Mouse (Mus musculus) inflammation-experienced regulatory T-cells, adult 6 months (primary cell): ENCODE measurements around the gene Trabd2b. TPM values are rescaled to one million over a fixed set of nuclear protein-coding genes. Genes with fewer than 3 reads are reported as not detected.

Experiments used
- ATAC-seq: one replicate; pipeline ENCODE4 v1.8.0; 2017
- polyA plus RNA-seq, 3 experiments: library from polyadenylated mRNA; unstranded; fragments of 100-300 nt; shearing (Covaris generic); gene quantifications; one replicate each; pipeline ENCODE4 v1.2.1; 2017

The Trabd2b gene
- polyA plus RNA-seq, 3 experiments from 2014 or later, result not detected

DNA sequence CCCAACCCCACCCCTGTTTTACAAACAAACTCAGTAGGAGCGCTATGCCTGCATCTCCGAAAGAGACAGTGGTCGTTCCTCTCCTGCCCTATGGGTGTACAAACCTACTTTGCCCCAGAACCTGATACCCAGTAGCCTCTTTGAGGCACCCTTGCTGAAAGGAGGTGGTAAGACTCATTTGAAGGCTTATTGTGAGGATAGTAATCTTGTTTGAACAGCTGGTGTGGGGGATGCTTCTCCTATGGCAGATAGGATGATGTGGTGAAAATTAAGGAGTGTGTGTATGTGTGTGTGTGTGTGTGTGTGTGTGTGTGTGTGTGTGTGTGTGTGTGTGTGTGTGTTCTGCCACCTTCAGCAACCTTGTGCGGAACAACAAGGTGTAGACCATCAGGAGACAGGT, 202.8 kb downstream of the Trabd2b start:
- ATAC-seq, result no peak

GRCm38 (mm10) chr4:114611166-114611929, 204.8 kb downstream of the Trabd2b start:
- no peak for ATAC-seq

- no peak for ATAC-seq
These were observed 205.5 kb downstream of the Trabd2b start for GRCm38 (mm10) chr4:114612032-114612431.

GRCm38 (mm10) chr4:114612827-114613226, 206.3 kb downstream of the Trabd2b start:
- ATAC-seq, result no peak

DNA sequence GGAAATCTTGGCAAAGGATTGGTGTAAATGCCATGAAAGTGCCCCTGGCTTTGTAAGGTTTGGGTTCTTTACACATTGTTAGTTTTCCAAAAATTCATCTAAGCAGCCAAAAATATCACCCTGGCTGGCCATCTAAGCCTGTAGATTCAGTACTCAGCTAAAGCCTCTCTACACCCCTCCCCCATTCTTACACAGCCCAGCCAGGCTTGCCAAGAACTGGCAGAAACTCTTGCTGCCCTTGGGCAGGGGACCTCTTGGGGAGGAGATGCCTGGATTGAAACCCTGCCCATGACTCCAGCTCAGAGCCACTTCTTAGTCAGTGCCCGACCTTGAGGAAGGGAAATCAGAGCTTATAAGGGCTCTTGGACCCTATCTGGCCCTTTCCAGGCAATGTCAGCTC, 207.6 kb downstream of the Trabd2b start:
- no peak for ATAC-seq

DNA sequence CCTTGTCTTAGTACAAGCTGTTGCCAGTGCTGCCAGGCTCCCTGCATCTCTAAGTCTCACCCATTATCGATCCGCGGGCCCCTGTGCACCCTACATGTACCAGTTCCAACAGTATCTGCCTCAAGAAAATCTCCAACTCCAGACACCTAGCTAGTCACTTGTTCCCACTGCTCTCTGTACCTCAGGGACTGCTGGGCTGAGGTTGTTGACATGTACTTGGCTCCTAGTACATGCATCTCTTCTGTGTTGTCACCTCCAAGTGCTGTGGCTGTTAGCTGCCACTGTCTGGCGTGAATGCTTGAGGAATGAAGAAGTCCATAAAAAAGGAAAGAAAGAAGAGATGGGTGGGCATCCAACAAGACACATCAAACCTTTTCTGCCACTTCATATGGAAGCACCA, 209.2 kb downstream of the Trabd2b start:
- ATAC-seq, result no peak

- no peak for ATAC-seq
These were observed 216.4 kb downstream of the Trabd2b start for GRCm38 (mm10) chr4:114622929-114623328.

DNA sequence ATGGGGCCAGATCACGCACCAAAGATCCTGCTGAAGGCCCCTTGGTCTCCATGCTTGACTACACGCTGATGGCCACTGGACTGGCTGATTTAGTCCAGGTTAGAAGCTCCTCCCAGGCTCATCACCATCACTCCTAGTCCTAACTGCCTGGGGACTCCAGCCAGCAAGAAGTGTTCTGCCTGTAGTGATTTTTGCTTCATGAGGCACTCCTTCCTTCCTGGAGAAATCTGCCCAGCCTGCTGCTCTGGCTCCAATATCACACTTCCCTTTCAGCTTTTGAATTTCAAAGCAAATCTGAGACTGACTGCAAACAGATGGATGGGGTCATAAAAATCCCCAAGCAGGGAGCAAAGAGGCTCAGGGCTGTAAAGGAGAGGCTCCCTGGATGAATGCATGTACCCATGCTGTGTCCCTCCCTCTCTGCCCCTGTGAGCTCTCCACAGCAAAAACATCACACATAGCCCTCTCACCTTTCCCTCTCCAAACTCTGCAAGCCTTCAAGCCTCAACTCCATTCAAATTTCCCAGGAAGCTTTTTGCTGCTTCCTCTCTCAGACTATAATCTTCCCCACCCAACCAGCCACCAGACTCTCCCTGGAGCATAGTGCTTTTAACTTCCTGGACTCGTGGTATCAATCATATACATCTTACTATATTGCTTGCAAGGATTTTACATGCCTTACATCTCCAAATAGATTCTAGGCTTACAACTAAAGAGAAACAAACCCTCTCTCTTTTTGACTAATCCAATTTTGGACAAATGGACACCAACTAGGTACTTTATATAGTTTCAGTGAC, 217.8 kb downstream of the Trabd2b start:
- ATAC-seq, result no peak

DNA sequence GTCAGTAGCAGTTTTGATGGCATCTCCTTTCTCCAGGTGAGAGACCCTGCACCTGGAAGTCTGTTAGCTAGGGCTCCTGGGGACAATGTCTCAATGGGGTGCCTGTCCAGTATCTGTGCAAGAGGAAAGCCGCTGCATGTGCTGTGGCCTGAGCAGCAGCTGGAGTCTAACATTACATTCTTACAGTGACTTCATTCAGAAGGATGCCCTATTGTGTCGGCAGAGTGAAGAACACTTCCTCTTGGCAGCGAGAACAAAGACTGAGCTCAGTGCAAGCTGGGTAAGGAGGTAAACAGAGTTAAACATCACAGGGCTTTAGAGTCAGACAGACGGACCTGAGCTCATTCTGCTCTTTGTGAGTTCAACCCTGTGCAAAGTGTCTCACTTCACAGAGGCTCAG, 218.8 kb downstream of the Trabd2b start:
- ATAC-seq, result no peak

DNA sequence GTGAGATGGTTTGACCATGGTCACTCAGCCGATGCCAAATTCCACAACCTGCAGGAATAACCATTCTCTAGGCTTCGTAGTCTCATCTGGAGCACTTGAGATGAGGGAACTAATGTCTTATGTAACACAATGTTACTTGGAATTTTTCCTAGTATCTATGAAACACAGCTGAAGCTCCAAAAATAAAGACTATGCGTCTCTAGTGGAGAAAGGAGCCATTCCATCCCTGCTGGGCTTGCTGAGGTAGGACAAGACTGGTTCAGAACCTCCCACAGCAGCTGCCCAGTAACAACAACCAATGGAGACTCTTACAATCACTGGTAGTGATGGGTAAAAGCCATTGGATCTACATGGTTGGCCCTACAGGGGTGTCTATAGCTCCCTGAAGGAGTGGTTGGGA, 219.4 kb downstream of the Trabd2b start:
- ATAC-seq, result no peak

GRCm38 (mm10) chr4:114627674-114628293, 221.3 kb downstream of the Trabd2b start:
- no peak for ATAC-seq

DNA sequence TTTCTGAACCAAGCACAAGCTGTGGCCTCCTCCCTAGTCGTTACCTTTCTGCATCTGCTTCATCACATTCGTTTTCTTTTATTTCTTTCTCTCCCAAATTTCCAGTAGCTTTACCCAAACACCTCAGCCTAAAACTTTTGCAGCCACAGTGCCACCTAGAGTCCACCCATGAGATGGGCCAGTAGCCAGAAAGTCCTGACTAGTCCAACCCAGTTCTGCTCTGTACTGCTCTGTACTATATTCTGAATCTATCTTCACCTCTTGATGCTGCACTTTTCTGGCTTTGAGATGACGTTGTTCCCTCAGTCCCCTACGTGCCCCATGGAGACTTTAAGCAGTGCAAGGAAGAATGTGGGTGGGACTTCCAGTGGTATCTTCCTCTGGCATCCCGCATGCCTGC, 229.4 kb downstream of the Trabd2b start:
- no peak for ATAC-seq

- no peak for ATAC-seq
These were observed 229.8 kb downstream of the Trabd2b start for GRCm38 (mm10) chr4:114636324-114636723.

- no peak for ATAC-seq
These were observed 230.6 kb downstream of the Trabd2b start for GRCm38 (mm10) chr4:114637120-114637519.

DNA sequence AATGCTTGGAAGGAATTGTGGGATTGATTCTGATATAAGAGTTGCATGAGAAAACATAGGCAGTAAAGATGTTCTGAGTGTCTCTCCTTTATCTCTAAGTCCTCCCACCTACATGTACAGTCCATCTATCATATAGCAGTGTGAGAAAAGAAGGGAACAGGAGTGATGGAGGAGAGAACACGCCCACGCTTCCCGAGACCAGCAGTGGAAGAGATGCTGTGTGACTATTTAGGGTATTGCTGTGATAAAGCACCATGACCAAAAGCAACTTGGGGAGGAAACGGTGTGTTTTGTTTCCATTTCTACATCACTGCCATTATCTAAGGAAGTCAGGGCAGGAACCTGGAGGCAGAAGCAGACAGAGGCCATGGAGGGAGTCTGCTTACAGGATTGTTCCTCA, 235.9 kb downstream of the Trabd2b start:
- no peak for ATAC-seq

DNA sequence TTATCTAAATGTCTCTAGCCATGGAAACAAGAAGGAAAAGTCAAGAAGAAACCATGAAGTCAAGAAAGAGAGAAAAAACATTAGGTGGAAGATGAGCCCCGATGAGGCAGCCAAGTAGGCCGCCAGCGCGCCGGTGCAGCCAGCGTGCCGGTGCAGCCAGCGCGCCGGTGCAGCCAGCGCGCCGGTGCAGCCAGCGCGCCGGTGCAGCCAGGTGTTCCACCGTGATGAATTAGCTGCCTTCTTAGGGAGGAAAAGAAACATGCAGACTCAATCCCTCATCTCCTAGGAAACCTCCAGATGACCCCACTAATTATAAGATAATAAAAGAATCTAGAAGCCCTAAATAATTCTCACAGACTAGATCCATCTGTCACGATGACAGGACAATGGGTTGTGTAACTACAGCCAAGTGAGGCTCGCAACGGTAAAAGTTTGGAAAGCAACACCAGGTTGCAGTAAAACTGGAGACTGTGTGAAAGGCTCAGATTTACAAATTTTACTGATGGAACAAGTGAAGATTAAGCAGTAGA, 237.2 kb downstream of the Trabd2b start:
- no peak for ATAC-seq

GRCm38 (mm10) chr4:114645341-114645740, 238.8 kb downstream of the Trabd2b start:
- no peak for ATAC-seq

GRCm38 (mm10) chr4:114646825-114647681, 240.5 kb downstream of the Trabd2b start:
- ATAC-seq, result no peak

DNA sequence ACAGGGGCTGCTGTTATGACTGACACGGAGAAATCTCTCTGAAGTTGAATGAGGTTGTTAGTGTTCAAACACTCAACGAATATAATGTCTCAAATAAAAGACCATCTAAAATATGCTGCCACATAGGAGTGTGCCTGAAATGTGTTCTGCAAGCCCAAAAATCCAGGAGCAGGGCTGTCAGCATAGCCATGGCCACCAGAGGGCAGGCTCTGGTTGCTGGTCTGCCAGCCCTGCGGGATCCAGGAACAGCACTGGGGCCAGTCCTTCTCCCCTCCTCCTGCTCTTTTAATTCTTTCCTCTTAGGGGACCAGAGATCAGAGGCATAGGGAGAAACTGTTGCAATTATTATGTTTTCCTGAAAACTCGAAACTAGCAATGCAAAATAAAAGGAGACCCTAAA, 241.2 kb downstream of the Trabd2b start:
- peak; percentile 47 for ATAC-seq

- ATAC-seq, result no peak
These were observed 242.1 kb downstream of the Trabd2b start for GRCm38 (mm10) chr4:114648532-114649074.

DNA sequence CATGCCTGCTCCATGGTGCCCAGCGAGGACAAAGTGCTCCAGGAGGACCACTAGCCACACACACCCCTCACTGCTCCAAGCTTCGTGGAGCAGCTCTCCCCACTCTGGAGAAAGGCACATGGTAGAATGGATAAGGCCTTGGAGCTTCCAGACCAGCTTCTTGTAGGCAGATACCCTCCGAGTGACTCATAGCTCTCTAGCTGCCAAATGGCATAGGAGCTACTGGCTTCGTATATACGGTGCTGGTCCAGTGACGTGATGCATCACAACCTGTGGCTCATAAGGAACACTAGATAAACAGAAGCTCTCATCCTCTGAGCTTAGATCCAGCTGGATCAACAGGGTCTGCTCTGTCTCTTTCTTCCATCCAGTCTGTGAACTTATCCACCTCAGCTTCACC, 244.0 kb downstream of the Trabd2b start:
- ATAC-seq, result no peak

DNA sequence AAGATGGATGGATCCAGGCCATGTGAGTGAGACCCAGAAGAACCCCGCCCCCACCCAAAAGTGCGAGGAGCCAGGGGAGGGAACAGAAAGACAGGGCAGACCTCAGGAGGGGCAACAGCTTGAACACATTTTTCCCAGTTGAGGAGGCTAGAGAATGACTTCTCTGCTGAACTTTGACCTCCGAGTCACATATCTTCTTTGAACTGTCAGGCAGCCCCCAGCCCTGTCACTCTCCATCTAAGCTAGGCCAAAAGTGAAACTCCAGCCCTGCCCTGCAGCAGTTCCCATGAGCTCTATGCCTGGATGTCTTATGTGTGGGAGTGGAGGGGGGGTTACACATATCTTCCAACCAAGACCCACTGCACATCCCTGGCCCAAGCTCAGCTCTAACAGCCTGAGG, 244.5 kb downstream of the Trabd2b start:
- no peak for ATAC-seq
